Mouse (Mus musculus): ENCODE measurements around the gene Nrbf2.

Gene Nrbf2

GRCm38 (mm10) chr10:67285176-67285814 lies at the start of gene Nrbf2:
Nrbf2 (minus strand) TSS chr10:67285305.
- DNase-seq (ENCODE audit: low spot score), result peak; percentile 85

GRCm38 (mm10) chr10:67330580-67330979 lies 45.5 kb upstream of the Nrbf2 start:
- no peak for DNase-seq (ENCODE audit: low spot score)

- no peak for DNase-seq (ENCODE audit: low spot score)
Measured at GRCm38 (mm10) chr10:67329661-67330060, 44.6 kb upstream of the Nrbf2 start.

- DNase-seq (ENCODE audit: low spot score), result no peak
Measured at GRCm38 (mm10) chr10:67328208-67328607, 43.1 kb upstream of the Nrbf2 start.

- DNase-seq (ENCODE audit: low spot score), result no peak
Measured at GRCm38 (mm10) chr10:67324036-67324435, 38.9 kb upstream of the Nrbf2 start.

GRCm38 (mm10) chr10:67321396-67321795 lies 36.3 kb upstream of the Nrbf2 start:
- DNase-seq (ENCODE audit: low spot score), result no peak

- no peak for DNase-seq (ENCODE audit: low spot score)
Measured at GRCm38 (mm10) chr10:67320207-67320859, 35.2 kb upstream of the Nrbf2 start.

- no peak for DNase-seq (ENCODE audit: low spot score)
Measured at GRCm38 (mm10) chr10:67319016-67319725, 34.1 kb upstream of the Nrbf2 start.

GRCm38 (mm10) chr10:67317931-67318460 lies 32.9 kb upstream of the Nrbf2 start:
- peak; percentile 45 for DNase-seq (ENCODE audit: low spot score)

- peak; percentile 49 for DNase-seq (ENCODE audit: low spot score)
Measured at GRCm38 (mm10) chr10:67314811-67315435, 29.8 kb upstream of the Nrbf2 start.

GRCm38 (mm10) chr10:67312456-67312855 lies 27.4 kb upstream of the Nrbf2 start:
- DNase-seq (ENCODE audit: low spot score), result no peak

GRCm38 (mm10) chr10:67311277-67311959 lies 26.3 kb upstream of the Nrbf2 start:
- DNase-seq (ENCODE audit: low spot score), result peak; percentile 56

- DNase-seq (ENCODE audit: low spot score), result no peak
Measured at GRCm38 (mm10) chr10:67309483-67310138, 24.5 kb upstream of the Nrbf2 start.

- DNase-seq (ENCODE audit: low spot score), result no peak
Measured at GRCm38 (mm10) chr10:67302340-67302739, 17.2 kb upstream of the Nrbf2 start.

GRCm38 (mm10) chr10:67301046-67301445 lies 15.9 kb upstream of the Nrbf2 start:
- no peak for DNase-seq (ENCODE audit: low spot score)

GRCm38 (mm10) chr10:67299285-67299684 lies 14.2 kb upstream of the Nrbf2 start:
- peak; percentile 22 for DNase-seq (ENCODE audit: low spot score)

GRCm38 (mm10) chr10:67298856-67299255 lies 13.8 kb upstream of the Nrbf2 start:
- peak; percentile 18 for DNase-seq (ENCODE audit: low spot score)

- no peak for DNase-seq (ENCODE audit: low spot score)
Measured at GRCm38 (mm10) chr10:67297175-67297855, 12.2 kb upstream of the Nrbf2 start.

GRCm38 (mm10) chr10:67296482-67297152 lies 11.5 kb upstream of the Nrbf2 start:
- no peak for DNase-seq (ENCODE audit: low spot score)

- no peak for DNase-seq (ENCODE audit: low spot score)
Measured at GRCm38 (mm10) chr10:67295938-67296466, 10.9 kb upstream of the Nrbf2 start.
